Mouse (Mus musculus) gonadal fat pad, adult 2 months (tissue): ENCODE measurements around the gene Tas2r109. TPM values are rescaled to one million over a fixed set of nuclear protein-coding genes. Genes with fewer than 3 reads are reported as not detected.
"Not testable (repeated sequence)": the region's sequence is repeated elsewhere in the genome, so short reads cannot be mapped to it uniquely, and the experiment has no call there.

ENCODE experiments used
- DNase-seq: peaks from one replicate; pipeline ENCODE4 v3.0.0-alpha.2; 2012; ENCODE audit warnings: low read depth
- polyA plus RNA-seq: library from polyadenylated mRNA; depleted of rRNA; stranded (reverse); fragments of >200 nt; gene quantifications from 2 replicates; pipeline ENCODE4 v1.2.3, GENCODE M21; 2012; rRNA removed

Tas2r109 gene
- not detected in 2 replicates for polyA plus RNA-seq

DNA sequence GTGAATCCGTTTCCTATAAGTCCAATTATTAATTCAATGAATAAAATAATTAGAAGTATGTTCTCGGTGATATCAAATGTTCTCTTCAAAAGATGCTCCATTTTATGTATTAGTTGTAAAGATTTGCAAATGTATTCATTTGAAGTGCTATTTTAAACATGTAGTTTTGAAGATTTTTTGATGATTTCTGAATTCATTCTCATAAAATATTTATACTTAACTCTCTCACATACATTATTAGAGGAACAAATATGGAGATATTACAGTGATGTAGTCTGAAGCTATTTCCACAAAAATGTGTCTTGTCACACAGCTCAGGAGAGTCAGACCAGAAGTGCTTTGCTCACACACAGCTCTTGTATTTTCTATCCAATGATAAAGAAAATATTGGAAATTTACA is at the start of gene Tas2r109:
TSS of gene Tas2r109 (minus strand) at position 101 of the 400 bp plus-strand sequence.
- DNase-seq: no peak

DNA sequence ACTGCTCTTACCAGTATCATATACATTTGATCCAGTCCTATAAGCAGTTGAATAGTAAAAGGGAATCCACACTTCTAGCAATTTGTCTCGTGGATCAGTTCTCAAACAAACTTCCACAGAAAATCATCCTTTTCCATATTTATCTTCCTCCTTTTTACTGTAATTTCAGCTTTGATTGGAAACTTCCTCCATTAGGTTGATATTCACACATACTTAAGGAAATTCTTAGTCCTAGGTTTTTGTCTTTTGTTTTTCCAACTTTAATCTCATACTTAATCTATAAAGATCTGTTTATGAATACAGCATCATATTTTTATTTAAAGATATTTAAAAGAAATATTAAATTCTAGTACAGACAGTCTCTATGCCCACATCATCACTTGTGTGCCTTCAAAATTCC is 22.9 kb downstream of the Tas2r109 start, which contains the start of gene Tas2r131:
TSS of gene Tas2r131 (minus strand) at position 101 of the 400 bp plus-strand sequence.
- DNase-seq: no peak

DNA sequence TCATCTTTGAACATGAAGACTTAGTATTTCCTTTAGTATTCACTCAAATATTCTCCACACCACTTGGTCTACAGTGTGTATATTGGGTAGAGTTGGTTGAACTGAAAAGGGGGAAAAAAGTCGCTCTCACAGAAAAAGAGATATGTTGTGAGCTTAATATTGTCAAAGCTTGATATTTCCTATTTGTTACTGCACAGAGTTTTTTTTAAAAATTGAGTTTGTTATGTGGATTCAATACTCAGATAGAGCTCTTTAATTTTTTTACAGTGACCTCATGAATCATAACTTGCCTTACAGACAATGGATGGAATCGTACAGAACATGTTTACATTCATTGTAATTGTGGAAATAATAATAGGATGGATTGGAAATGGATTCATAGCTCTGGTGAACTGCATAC is 30.0 kb downstream of the Tas2r109 start, which contains the start of gene Tas2r129:
TSS of gene Tas2r129 (plus strand) at position 301 of the 400 bp plus-strand sequence.
- no peak for DNase-seq

DNA sequence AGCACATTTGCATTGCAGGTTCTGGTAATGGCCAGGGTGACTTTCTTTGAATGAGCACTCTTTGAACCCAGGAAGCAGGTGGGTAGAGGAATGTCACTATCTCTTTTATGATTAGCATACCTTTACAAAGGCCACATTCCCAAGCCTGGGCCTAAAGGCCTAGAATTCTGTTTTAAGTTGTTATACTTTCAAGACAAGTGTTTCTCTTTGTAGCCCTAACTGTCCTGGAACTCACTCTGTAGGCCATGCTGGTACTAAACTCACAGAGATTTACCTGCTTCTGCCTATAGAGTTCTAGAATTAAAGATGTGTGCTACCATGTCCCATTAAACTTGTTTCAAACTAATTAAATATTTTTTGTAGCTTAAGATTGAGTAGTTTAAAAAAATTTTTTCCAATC is 39.4 kb downstream of the Tas2r109 start:
- DNase-seq: not testable (repeated sequence)

Other genes with a start within 250 kb of the Tas2r109 start
- not detected in 2 replicates for gene Tas2r115, start 242.9 kb downstream of the Tas2r109 start, polyA plus RNA-seq
- gene Tas2r124, start 226.2 kb downstream of the Tas2r109 start, polyA plus RNA-seq: not detected in 2 replicates
- gene Tas2r102, start 218.8 kb downstream of the Tas2r109 start, polyA plus RNA-seq: not detected in 2 replicates
- gene Tas2r136, start 202.8 kb downstream of the Tas2r109 start, polyA plus RNA-seq: not detected in 2 replicates
- not detected in 2 replicates for gene Tas2r117, start 178.1 kb downstream of the Tas2r109 start, polyA plus RNA-seq
- not detected in 2 replicates for gene Tas2r123, start 133.8 kb downstream of the Tas2r109 start, polyA plus RNA-seq
- not detected in 2 replicates for gene Tas2r116, start 125.5 kb downstream of the Tas2r109 start, polyA plus RNA-seq
- not detected in 2 replicates for gene Tas2r110, start 113.0 kb downstream of the Tas2r109 start, polyA plus RNA-seq
- not detected in 2 replicates for gene Tas2r113, start 88.0 kb downstream of the Tas2r109 start, polyA plus RNA-seq
- not detected in 2 replicates for gene Tas2r125, start 71.3 kb downstream of the Tas2r109 start, polyA plus RNA-seq
- gene Tas2r129, start 29.9 kb downstream of the Tas2r109 start, polyA plus RNA-seq: not detected in 2 replicates
- gene Tas2r131, start 23.0 kb downstream of the Tas2r109 start, polyA plus RNA-seq: not detected in 2 replicates
- gene Tas2r103, start 56.1 kb upstream of the Tas2r109 start, polyA plus RNA-seq: not detected in 2 replicates
- gene Tas2r140, start 74.9 kb upstream of the Tas2r109 start, polyA plus RNA-seq: not detected in 2 replicates
- gene Smim10l1, start 123.9 kb upstream of the Tas2r109 start, polyA plus RNA-seq: 69.1 and 87.1 TPM in 2 replicates